Mouse (Mus musculus) midbrain, embryonic 10.5 days (tissue): ENCODE results near the gene Gdf9. TPM values are rescaled to one million over a fixed set of nuclear protein-coding genes. Genes with fewer than 3 reads are reported as not detected.
A peak's percentile ranks its signal among the peaks of the same experiment; 100 is the strongest.

Experiments
- DNase-seq: peaks from one replicate; pipeline ENCODE4 v3.0.0-alpha.2; 2017; ENCODE audit warnings: low spot score
- H3K27ac ChIP-seq: fragments of 300-500 bp; sonication (generic); replicated peaks from 2 replicates; pipeline ENCODE4 v1.5.1; 2016; ENCODE audit warnings: mild to moderate bottlenecking
- H3K27me3 ChIP-seq: fragments of 300-500 bp; sonication (generic); 2 replicates; pipeline ENCODE4 v1.6.1; 2016; ENCODE audit warnings: low read depth, mild to moderate bottlenecking; ENCODE audit not compliant: poor library complexity, severe bottlenecking
- H3K36me3 ChIP-seq: fragments of 300-500 bp; sonication (generic); 2 replicates; pipeline ENCODE4 v1.6.1; 2016; ENCODE audit warnings: mild to moderate bottlenecking, moderate library complexity
- H3K4me1 ChIP-seq: fragments of 300-500 bp; sonication (generic); 2 replicates; pipeline ENCODE4 v1.6.1; 2016
- H3K4me3 ChIP-seq: fragments of 300-500 bp; sonication (generic); 2 replicates; pipeline ENCODE4 v1.5.1; 2016; ENCODE audit warnings: mild to moderate bottlenecking, moderate library complexity
- H3K9me3 ChIP-seq: fragments of 300-500 bp; sonication (generic); replicated peaks from 2 replicates; pipeline ENCODE4 v1.6.1; 2016; ENCODE audit warnings: mild to moderate bottlenecking
- WGBS: fragments of 180-500 bp; shearing (Covaris S2); methylation state at CpG from one replicate; pipeline ENCODE4 v1.1.7; 2016; 5-methylcytosine and 5-hydroxymethylcytosine counted together
- polyA plus RNA-seq: library from polyadenylated mRNA; unstranded; fragments of >200 nt; fragmentation: Nextera tagmentation; extraction: Ambion mirVana; gene quantifications from 2 replicates; pipeline ENCODE4 v1.2.1, GENCODE M21; 2016

Gene Gdf9
- polyA plus RNA-seq, 1 experiment from 2014 or later, result 2.1 TPM

GRCm38 (mm10) chr11:53448529-53448928, 17.7 kb downstream of the Gdf9 start:
- H3K4me1 ChIP-seq, result no peaks in the 10 kb centered on the region
- no peak overlapping the region for H3K4me3 ChIP-seq
- 95% methylated on average over 1 of the region's 1 CpGs for WGBS
- H3K27ac ChIP-seq, result no peak overlapping the region
- no peaks in the 10 kb centered on the region for H3K9me3 ChIP-seq
- H3K36me3 ChIP-seq, result no peaks in the 10 kb centered on the region
- DNase-seq, result no peak
- no peaks in the 10 kb centered on the region; the same call in 1 of the 2 replicates for H3K27me3 ChIP-seq

GRCm38 (mm10) chr11:53450070-53450705, 19.4 kb downstream of the Gdf9 start:
- H3K36me3 ChIP-seq, result no peaks in the 10 kb centered on the region
- no peaks in the 10 kb centered on the region for H3K9me3 ChIP-seq
- H3K27me3 ChIP-seq, result peaks cover 7% of the 10 kb centered on the region
- DNase-seq, result no peak
- H3K27ac ChIP-seq, result no peak overlapping the region
- WGBS, result 70% methylated on average over 15 of the region's 15 CpGs
- no peaks in the 10 kb centered on the region for H3K4me1 ChIP-seq
- no peak overlapping the region for H3K4me3 ChIP-seq

- 78% methylated on average over 2 of the region's 2 CpGs for WGBS
- no peak for DNase-seq
- Histone ChIP-seq H3K36me3 (no peaks in the 10 kb centered on the region), H3K9me3 (no peaks in the 10 kb centered on the region), H3K4me1 (0 out of 2 replicates have a peak, but pooled peaks cover under 1% of the 10 kb centered on the region), H3K27ac (no peak overlapping the region), H3K27me3 (peaks cover 18% of the 10 kb centered on the region), H3K4me3 (no peak overlapping the region)
These were observed 20.5 kb downstream of the Gdf9 start for GRCm38 (mm10) chr11:53451361-53451760.

- peaks cover 11% of the 10 kb centered on the region for H3K4me1 ChIP-seq
- H3K27ac ChIP-seq, result no peak overlapping the region
- no peak overlapping the region for H3K4me3 ChIP-seq
- DNase-seq, result no peak
- peaks cover 29% of the 10 kb centered on the region for H3K27me3 ChIP-seq
- 95% methylated on average over 9 of the region's 9 CpGs for WGBS
- no peaks in the 10 kb centered on the region for H3K9me3 ChIP-seq
- no peaks in the 10 kb centered on the region for H3K36me3 ChIP-seq
These were observed 21.6 kb downstream of the Gdf9 start for GRCm38 (mm10) chr11:53452396-53452795.

- H3K27ac ChIP-seq, result no peak overlapping the region
- no peak overlapping the region for H3K4me3 ChIP-seq
- DNase-seq, result no peak
- no peaks in the 10 kb centered on the region for H3K36me3 ChIP-seq
- WGBS, result 81% methylated on average over 5 of the region's 5 CpGs
- no peaks in the 10 kb centered on the region for H3K9me3 ChIP-seq
- H3K27me3 ChIP-seq, result peaks cover 35% of the 10 kb centered on the region
- H3K4me1 ChIP-seq, result peaks cover 14% of the 10 kb centered on the region
These were observed 22.2 kb downstream of the Gdf9 start for GRCm38 (mm10) chr11:53453031-53453430.

- DNase-seq, result peak; percentile 69
- peaks cover 72% of the 10 kb centered on the region for H3K27me3 ChIP-seq
- H3K4me3 ChIP-seq, result peak within 1 kb of the TSS; percentile 65
- H3K36me3 ChIP-seq, result no peaks in the 10 kb centered on the region
- 5% methylated on average over 42 of the region's 42 CpGs for WGBS
- H3K9me3 ChIP-seq, result no peaks in the 10 kb centered on the region
- peaks cover 16% of the 10 kb centered on the region for H3K4me1 ChIP-seq
- peak within 1 kb of the TSS; percentile 68 for H3K27ac ChIP-seq
These were observed 25.9 kb downstream of the Gdf9 start, which contains the start of the genes Gm10447 and Shroom1 for GRCm38 (mm10) chr11:53456474-53457371. Gene Gm10447, minus strand, starts transcription at chr11:53457110. Gene Shroom1, plus strand, starts transcription at chr11:53457205.

- H3K9me3 ChIP-seq, result no peaks in the 10 kb centered on the region
- peaks cover 79% of the 10 kb centered on the region for H3K27me3 ChIP-seq
- H3K4me3 ChIP-seq, result peak overlapping the region; percentile 65
- H3K27ac ChIP-seq, result peak overlapping the region; percentile 68
- DNase-seq, result no peak
- 3% methylated on average over 28 of the region's 29 CpGs for WGBS
- no peaks in the 10 kb centered on the region for H3K36me3 ChIP-seq
- H3K4me1 ChIP-seq, result peaks cover 19% of the 10 kb centered on the region
These were observed 26.6 kb downstream of the Gdf9 start for GRCm38 (mm10) chr11:53457372-53457954.

- no peaks in the 10 kb centered on the region for H3K9me3 ChIP-seq
- DNase-seq, result no peak
- no peak overlapping the region for H3K4me3 ChIP-seq
- no peaks in the 10 kb centered on the region for H3K36me3 ChIP-seq
- H3K27ac ChIP-seq, result no peak overlapping the region
- H3K4me1 ChIP-seq, result peaks cover 29% of the 10 kb centered on the region
- WGBS, result 66% methylated on average over 3 of the region's 3 CpGs
- H3K27me3 ChIP-seq, result peaks cover 95% of the 10 kb centered on the region
These were observed 28.2 kb downstream of the Gdf9 start for GRCm38 (mm10) chr11:53458996-53459395.

GRCm38 (mm10) chr11:53460192-53460591, 29.4 kb downstream of the Gdf9 start:
- no peak for DNase-seq
- H3K36me3 ChIP-seq, result no peaks in the 10 kb centered on the region
- H3K27me3 ChIP-seq, result peaks cover 100% of the 10 kb centered on the region
- H3K27ac ChIP-seq, result no peak overlapping the region
- peaks cover 31% of the 10 kb centered on the region for H3K4me1 ChIP-seq
- H3K4me3 ChIP-seq, result no peak overlapping the region
- peaks cover 6% of the 10 kb centered on the region; the same call in 1 of the 2 replicates for H3K9me3 ChIP-seq
- 87% methylated on average over 3 of the region's 3 CpGs for WGBS

GRCm38 (mm10) chr11:53461727-53462126, 30.9 kb downstream of the Gdf9 start:
- 28% methylated on average over 5 of the region's 5 CpGs for WGBS
- Histone ChIP-seq H3K4me1 (peaks cover 34% of the 10 kb centered on the region), H3K27ac (no peak overlapping the region), H3K36me3 (no peaks in the 10 kb centered on the region), H3K27me3 (peaks cover 100% of the 10 kb centered on the region), H3K9me3 (peaks cover 6% of the 10 kb centered on the region; the same call in 1 of the 2 replicates), H3K4me3 (no peak overlapping the region)
- no peak for DNase-seq

- Histone ChIP-seq H3K4me1 (peaks cover 28% of the 10 kb centered on the region), H3K4me3 (peak overlapping the region; percentile 51), H3K9me3 (peaks cover 6% of the 10 kb centered on the region; the same call in 1 of the 2 replicates), H3K27me3 (peaks cover 100% of the 10 kb centered on the region), H3K27ac (no peak overlapping the region), H3K36me3 (no peaks in the 10 kb centered on the region)
- 7% methylated on average over 55 of the region's 55 CpGs for WGBS
- peak; percentile 61 for DNase-seq
These were observed 33.0 kb downstream of the Gdf9 start for GRCm38 (mm10) chr11:53463551-53464424.
